Mouse (Mus musculus): Measurements from ENCODE around the gene Fgfbp3. TPM values are rescaled to one million over a fixed set of nuclear protein-coding genes. Genes with fewer than 3 reads are reported as not detected.
"Not testable (repeated sequence)": the region's sequence is repeated elsewhere in the genome, so short reads cannot be mapped to it uniquely, and the experiment has no call there.

Fgfbp3 gene
- polyA plus RNA-seq (2015; fragmentation: Nextera tagmentation; extraction: Ambion mirVana): 8.6 and 9.9 TPM in 2 replicates

GRCm38 (mm10) chr19:36919466-36919865 is at the start of gene Fgfbp3:
Gene Fgfbp3, minus strand, starts transcription at chr19:36919615.
- Histone ChIP-seq H3K36me3 (ENCODE audit: insufficient read depth, low read length) (no peaks in the 10 kb centered on the region), H3K4me2 (ENCODE audit: low read length) (peak within 1 kb of the TSS; percentile 88), H3K27ac (peak within 1 kb of the TSS; percentile 86), H3K4me1 (replicated peaks; ENCODE audit: insufficient read depth, low read length) (peaks cover 5% of the 10 kb centered on the region; the same call in 1 of the 2 replicates), H3K9ac (ENCODE audit: low read depth, low read length) (peak within 1 kb of the TSS; percentile 69), H3K27me3 (ENCODE audit: insufficient read depth, low read length) (no peaks in the 10 kb centered on the region), H3K4me3 (replicated peaks; ENCODE audit: low read depth, low read length) (peak within 1 kb of the TSS; percentile 70), H3K9me3 (replicated peaks; ENCODE audit: low read length) (no peaks in the 10 kb centered on the region)
- TF ChIP-seq CTCF (IDR thresholded peaks at IDR 0.05; ENCODE audit: low read depth): no peak
- DNase-seq (ENCODE audit: low spot score): no peak
- 14% methylated on average over 12 of the region's 12 CpGs for WGBS
- ATAC-seq (replicated peaks; ENCODE audit: low FRiP score, low read depth): no peak

GRCm38 (mm10) chr19:36962544-36963260 is 43.3 kb upstream of the Fgfbp3 start:
- not testable (repeated sequence) for ATAC-seq (replicated peaks; ENCODE audit: low FRiP score, low read depth); H3K4me3 ChIP-seq (replicated peaks; ENCODE audit: low read depth, low read length); H3K27me3 ChIP-seq (ENCODE audit: insufficient read depth, low read length); DNase-seq (ENCODE audit: low spot score); H3K27ac ChIP-seq; H3K4me1 ChIP-seq (replicated peaks; ENCODE audit: insufficient read depth, low read length); H3K4me2 ChIP-seq (ENCODE audit: low read length); H3K9ac ChIP-seq (ENCODE audit: low read depth, low read length); H3K9me3 ChIP-seq (replicated peaks; ENCODE audit: low read length)
- 72% methylated on average over 6 of the region's 6 CpGs for WGBS
- peaks cover 19% of the 10 kb centered on the region; the same call in 1 of the 2 replicates for H3K36me3 ChIP-seq (ENCODE audit: insufficient read depth, low read length)

- Histone ChIP-seq H3K9me3 (replicated peaks; ENCODE audit: low read length) (no peaks in the 10 kb centered on the region), H3K4me2 (ENCODE audit: low read length) (no peak overlapping the region), H3K9ac (ENCODE audit: low read depth, low read length) (no peak overlapping the region), H3K4me3 (replicated peaks; ENCODE audit: low read depth, low read length) (no peak overlapping the region), H3K27ac (no peak overlapping the region), H3K36me3 (ENCODE audit: insufficient read depth, low read length) (peaks cover 12% of the 10 kb centered on the region; the same call in 1 of the 2 replicates), H3K27me3 (ENCODE audit: insufficient read depth, low read length) (no peaks in the 10 kb centered on the region), H3K4me1 (replicated peaks; ENCODE audit: insufficient read depth, low read length) (no peaks in the 10 kb centered on the region)
- no peak for ATAC-seq (replicated peaks; ENCODE audit: low FRiP score, low read depth)
- DNase-seq (ENCODE audit: low spot score): no peak
- 98% methylated on average over 1 of the region's 1 CpGs for WGBS
- TF ChIP-seq CTCF (IDR thresholded peaks at IDR 0.05; ENCODE audit: low read depth): no peak
These were observed 41.9 kb upstream of the Fgfbp3 start for GRCm38 (mm10) chr19:36961320-36961719.

- 68% methylated on average over 4 of the region's 4 CpGs for whole genome bisulfite sequencing
- no peak for ATAC-seq (replicated peaks; ENCODE audit: low FRiP score, low read depth)
These were observed 38.9 kb upstream of the Fgfbp3 start for GRCm38 (mm10) chr19:36958331-36958730.

GRCm38 (mm10) chr19:36953637-36954206 is 34.3 kb upstream of the Fgfbp3 start:
- Histone ChIP-seq H3K27me3 (ENCODE audit: insufficient read depth, low read length) (no peaks in the 10 kb centered on the region), H3K27ac (no peak overlapping the region), H3K4me3 (replicated peaks; ENCODE audit: low read depth, low read length) (no peak overlapping the region), H3K36me3 (ENCODE audit: insufficient read depth, low read length) (0 out of 2 replicates have a peak, but pooled peaks cover 6% of the 10 kb centered on the region), H3K4me2 (ENCODE audit: low read length) (no peak overlapping the region), H3K4me1 (replicated peaks; ENCODE audit: insufficient read depth, low read length) (no peaks in the 10 kb centered on the region), H3K9me3 (replicated peaks; ENCODE audit: low read length) (no peaks in the 10 kb centered on the region), H3K9ac (ENCODE audit: low read depth, low read length) (no peak overlapping the region)
- no peak for ATAC-seq (replicated peaks; ENCODE audit: low FRiP score, low read depth)
- 87% methylated on average over 4 of the region's 4 CpGs for WGBS
- TF ChIP-seq CTCF (IDR thresholded peaks at IDR 0.05; ENCODE audit: low read depth): no peak
- DNase-seq (ENCODE audit: low spot score): no peak

More at GRCm38 (mm10) chr19:36958331-36958730, 38.9 kb upstream of the Fgfbp3 start:
- Histone ChIP-seq H3K4me2 (ENCODE audit: low read length) (no peak overlapping the region), H3K27me3 (ENCODE audit: insufficient read depth, low read length) (no peaks in the 10 kb centered on the region), H3K36me3 (ENCODE audit: insufficient read depth, low read length) (peaks cover 15% of the 10 kb centered on the region; the same call in 1 of the 2 replicates), H3K9ac (ENCODE audit: low read depth, low read length) (no peak overlapping the region), H3K4me3 (replicated peaks; ENCODE audit: low read depth, low read length) (no peak overlapping the region), H3K27ac (no peak overlapping the region), H3K9me3 (replicated peaks; ENCODE audit: low read length) (no peaks in the 10 kb centered on the region), H3K4me1 (replicated peaks; ENCODE audit: insufficient read depth, low read length) (no peaks in the 10 kb centered on the region)
- no peak for DNase-seq (ENCODE audit: low spot score)
- TF ChIP-seq CTCF (IDR thresholded peaks at IDR 0.05; ENCODE audit: low read depth): no peak

- no peaks in the 10 kb centered on the region for H3K4me1 ChIP-seq (replicated peaks; ENCODE audit: insufficient read depth, low read length)
- H3K36me3 ChIP-seq (ENCODE audit: insufficient read depth, low read length): no peaks in the 10 kb centered on the region
- ATAC-seq (replicated peaks; ENCODE audit: low FRiP score, low read depth) (no peak), DNase-seq (ENCODE audit: low spot score) (no peak)
- no peak overlapping the region for H3K4me3 ChIP-seq (replicated peaks; ENCODE audit: low read depth, low read length)
- 93% methylated on average over 1 of the region's 1 CpGs for WGBS
- H3K27me3 ChIP-seq (ENCODE audit: insufficient read depth, low read length): no peaks in the 10 kb centered on the region
- no peaks in the 10 kb centered on the region for H3K9me3 ChIP-seq (replicated peaks; ENCODE audit: low read length)
- H3K27ac ChIP-seq: no peak overlapping the region
- no peak overlapping the region for H3K9ac ChIP-seq (ENCODE audit: low read depth, low read length)
- no peak overlapping the region for H3K4me2 ChIP-seq (ENCODE audit: low read length)
- no peak for TF ChIP-seq CTCF (IDR thresholded peaks at IDR 0.05; ENCODE audit: low read depth)
These were observed 20.6 kb upstream of the Fgfbp3 start for GRCm38 (mm10) chr19:36940064-36940463.
